Mouse (Mus musculus) liver, embryonic 15.5 days (tissue): Measurements from ENCODE around the gene Tmem94. TPM values are rescaled to one million over a fixed set of nuclear protein-coding genes. Genes with fewer than 3 reads are reported as not detected.

ENCODE experiments used
- ATAC-seq: fragments of 200-750 bp; cut with Nextera tagmentation; 2 replicates; pipeline ENCODE4 v1.8.0; 2017; ENCODE audit warnings: moderate number of reproducible peaks, mild to moderate bottlenecking, moderate library complexity; ENCODE audit not compliant: insufficient read depth
- H3K27ac ChIP-seq: fragments of 300-500 bp; sonication (generic); replicated peaks from 2 replicates; pipeline ENCODE4 v1.5.1; 2015; ENCODE audit warnings: mild to moderate bottlenecking, inconsistent platforms
- H3K27me3 ChIP-seq: fragments of 300-500 bp; sonication (generic); 2 replicates; pipeline ENCODE4 v1.6.1; 2015; ENCODE audit warnings: mild to moderate bottlenecking, inconsistent platforms
- H3K36me3 ChIP-seq: fragments of 300-500 bp; sonication (generic); replicated peaks from 2 replicates; pipeline ENCODE4 v1.6.1; 2015; ENCODE audit warnings: moderate library complexity, mild to moderate bottlenecking, inconsistent platforms
- H3K4me1 ChIP-seq: fragments of 300-500 bp; sonication (generic); replicated peaks from 2 replicates; pipeline ENCODE4 v1.6.1; 2015; ENCODE audit warnings: inconsistent platforms
- H3K4me2 ChIP-seq: fragments of 300-500 bp; sonication (generic); 2 replicates; pipeline ENCODE4 v1.6.1; 2015; ENCODE audit warnings: moderate library complexity, mild to moderate bottlenecking, inconsistent platforms
- H3K4me3 ChIP-seq: fragments of 300-500 bp; sonication (generic); replicated peaks from 2 replicates; pipeline ENCODE4 v1.5.1; 2015; ENCODE audit warnings: mild to moderate bottlenecking, inconsistent platforms
- H3K9ac ChIP-seq: fragments of 300-500 bp; sonication (generic); 2 replicates; pipeline ENCODE4 v1.6.1; 2015; ENCODE audit warnings: moderate library complexity, mild to moderate bottlenecking, inconsistent platforms
- H3K9me3 ChIP-seq: fragments of 300-500 bp; sonication (generic); replicated peaks from 2 replicates; pipeline ENCODE4 v1.6.1; 2016; ENCODE audit warnings: inconsistent platforms
- WGBS: fragments of 180-500 bp; shearing (Covaris S2); methylation state at CpG from one replicate; pipeline ENCODE4 v1.1.7; 2015; ENCODE audit warnings: mixed read lengths; ENCODE audit not compliant: insufficient replicate concordance; 5-methylcytosine and 5-hydroxymethylcytosine counted together
- polyA plus RNA-seq: library from polyadenylated mRNA; unstranded; fragments of >200 nt; fragmentation: Nextera tagmentation; extraction: Ambion mirVana; gene quantifications from 2 replicates; pipeline ENCODE4 v1.2.1, GENCODE M21; 2015

Gene Tmem94
- polyA plus RNA-seq, 1 experiment from 2014 or later, result 9.9 TPM

DNA sequence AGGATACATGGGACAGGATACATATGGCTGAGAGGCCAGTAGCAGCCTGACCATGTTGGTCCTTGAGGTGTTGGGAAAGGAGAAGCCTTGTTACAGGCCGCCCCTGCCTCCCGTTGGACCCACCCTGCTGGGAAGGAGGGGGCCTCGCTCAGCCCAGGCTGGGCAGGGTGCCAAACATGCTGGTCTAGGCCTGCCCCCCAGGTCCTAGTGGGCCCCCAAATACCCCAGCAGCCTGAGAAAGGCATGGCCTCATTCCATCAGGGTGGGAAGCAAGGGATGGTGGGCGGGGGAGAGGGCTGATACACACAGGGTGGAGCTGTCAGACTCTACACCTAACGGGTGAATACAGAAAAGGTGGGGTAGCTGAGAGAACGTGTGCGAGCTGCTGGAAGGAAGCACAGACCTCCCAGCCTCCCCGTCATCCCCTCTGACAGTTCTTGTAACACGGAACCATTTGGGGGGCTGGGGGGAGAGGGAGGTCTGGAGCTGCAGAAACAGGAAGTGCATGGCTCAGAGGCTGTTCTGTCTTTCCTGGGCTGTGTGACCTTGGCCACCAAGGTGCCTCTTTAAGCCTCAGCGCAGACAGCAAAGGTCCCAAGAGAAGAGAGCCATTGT lies 43.6 kb downstream of the Tmem94 start:
- Histone ChIP-seq H3K4me2 (peak overlapping the region; percentile 100; the same call in 1 of the 2 replicates), H3K27ac (peak overlapping the region; percentile 5; the same call in 1 of the 2 replicates), H3K9ac (0 out of 2 replicates have a peak overlapping the region, but pooled peaks have one; percentile 1), H3K27me3 (no peaks in the 10 kb centered on the region), H3K36me3 (peaks cover 51% of the 10 kb centered on the region), H3K9me3 (no peaks in the 10 kb centered on the region), H3K4me1 (peaks cover 95% of the 10 kb centered on the region), H3K4me3 (no peak overlapping the region)
- no peak for ATAC-seq
- WGBS, result 27% methylated on average over 10 of the region's 10 CpGs

DNA sequence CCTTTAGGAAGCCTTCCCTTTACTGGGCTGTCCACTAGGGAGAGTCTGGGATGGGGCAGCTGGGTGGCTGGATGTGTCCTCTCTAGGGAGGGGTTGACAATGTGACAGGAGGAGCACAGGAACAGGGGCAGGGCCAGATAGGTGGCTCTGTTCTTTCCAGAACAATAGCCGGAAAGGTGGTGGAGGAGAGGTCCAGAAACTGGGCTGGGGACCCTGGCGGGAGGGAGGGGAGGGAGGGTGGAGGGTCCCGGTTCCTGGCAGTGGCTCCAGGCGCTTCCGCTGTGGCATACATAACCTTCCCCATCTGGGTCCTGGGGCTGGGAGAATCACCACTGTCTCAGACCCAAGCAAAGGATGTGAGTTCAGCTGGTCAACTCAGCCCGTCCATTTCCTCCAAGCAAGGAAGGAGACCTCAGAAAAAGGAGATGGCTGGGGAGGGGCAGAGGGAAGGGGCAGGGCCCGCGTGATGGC lies 44.1 kb downstream of the Tmem94 start:
- peak overlapping the region; percentile 59; the same call in 1 of the 2 replicates for H3K27ac ChIP-seq
- no peaks in the 10 kb centered on the region for H3K9me3 ChIP-seq
- H3K27me3 ChIP-seq, result no peaks in the 10 kb centered on the region
- H3K36me3 ChIP-seq, result peaks cover 47% of the 10 kb centered on the region
- 43% methylated on average over 8 of the region's 8 CpGs for WGBS
- no peak overlapping the region for H3K4me3 ChIP-seq
- H3K4me2 ChIP-seq, result peak overlapping the region; percentile 100; the same call in 1 of the 2 replicates
- H3K4me1 ChIP-seq, result peaks cover 96% of the 10 kb centered on the region
- ATAC-seq, result no peak
- no peak overlapping the region for H3K9ac ChIP-seq

DNA sequence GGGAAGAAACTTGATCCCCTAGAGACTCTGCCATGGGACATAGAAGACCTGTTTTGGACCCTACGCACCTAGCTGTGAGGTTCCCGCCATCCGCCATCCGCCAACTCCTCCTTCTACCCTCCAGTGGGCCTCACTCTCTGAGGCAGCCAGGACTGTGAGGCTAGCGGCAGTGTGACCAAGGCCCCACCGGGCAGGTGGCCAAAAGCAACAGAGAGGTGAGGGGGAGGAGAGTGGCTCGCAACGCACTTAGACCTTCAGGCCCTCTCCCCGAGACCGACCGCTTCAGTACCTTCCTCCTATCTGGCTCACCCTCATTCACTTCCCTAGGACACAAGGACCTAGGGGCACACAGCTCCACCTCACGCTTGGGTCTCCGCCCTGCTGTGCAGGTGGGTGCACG lies 45.1 kb downstream of the Tmem94 start:
- 77% methylated on average over 14 of the region's 14 CpGs for WGBS
- Histone ChIP-seq H3K4me2 (peak overlapping the region; percentile 100), H3K9ac (no peak overlapping the region), H3K36me3 (peaks cover 38% of the 10 kb centered on the region), H3K27me3 (no peaks in the 10 kb centered on the region), H3K27ac (peak overlapping the region; percentile 59), H3K4me1 (peaks cover 93% of the 10 kb centered on the region), H3K9me3 (no peaks in the 10 kb centered on the region), H3K4me3 (peak overlapping the region; percentile 2; the same call in 1 of the 2 replicates)
- ATAC-seq, result no peak

GRCm38 (mm10) chr11:115811381-115812093 lies 46.3 kb downstream of the Tmem94 start:
- Histone ChIP-seq H3K9ac (peak overlapping the region; percentile 10; the same call in 1 of the 2 replicates), H3K27me3 (no peaks in the 10 kb centered on the region), H3K27ac (no peak overlapping the region), H3K4me1 (peaks cover 94% of the 10 kb centered on the region), H3K4me2 (peak overlapping the region; percentile 100), H3K9me3 (no peaks in the 10 kb centered on the region), H3K36me3 (peaks cover 32% of the 10 kb centered on the region), H3K4me3 (peak overlapping the region; percentile 80)
- ATAC-seq, result no peak
- WGBS, result 79% methylated on average over 20 of the region's 20 CpGs

DNA sequence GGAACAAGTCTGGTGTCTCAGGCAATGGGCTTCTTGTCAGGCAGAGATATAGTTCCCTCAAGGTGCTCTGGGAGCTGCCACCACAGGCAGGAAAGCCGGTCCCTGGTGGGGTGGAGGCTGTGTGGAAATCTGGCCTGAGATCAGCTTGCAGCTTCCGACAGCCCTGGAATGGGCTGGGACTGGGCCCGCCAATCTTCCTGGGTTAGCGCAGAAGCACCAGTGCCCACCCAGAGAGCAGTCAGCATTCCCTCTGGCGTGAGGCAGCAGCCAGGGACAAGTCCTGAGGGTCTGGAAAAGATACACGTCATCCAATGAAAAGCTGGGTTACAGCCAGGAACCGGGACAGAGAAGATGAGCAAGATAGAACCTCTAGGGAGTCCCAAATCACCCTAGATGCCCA lies 46.9 kb downstream of the Tmem94 start:
- Histone ChIP-seq H3K4me3 (peak overlapping the region; percentile 80), H3K27me3 (no peaks in the 10 kb centered on the region), H3K27ac (no peak overlapping the region), H3K9me3 (no peaks in the 10 kb centered on the region), H3K4me2 (peak overlapping the region; percentile 100), H3K4me1 (peaks cover 88% of the 10 kb centered on the region), H3K36me3 (peaks cover 29% of the 10 kb centered on the region), H3K9ac (peak overlapping the region; percentile 79; the same call in 1 of the 2 replicates)
- ATAC-seq, result no peak
- WGBS, result 75% methylated on average over 7 of the region's 7 CpGs

GRCm38 (mm10) chr11:115812533-115813420 lies 47.5 kb downstream of the Tmem94 start:
- H3K4me3 ChIP-seq, result peak overlapping the region; percentile 80
- no peaks in the 10 kb centered on the region for H3K27me3 ChIP-seq
- no peaks in the 10 kb centered on the region for H3K9me3 ChIP-seq
- peaks cover 29% of the 10 kb centered on the region for H3K36me3 ChIP-seq
- ATAC-seq, result peak; percentile 2
- peak overlapping the region; percentile 83 for H3K27ac ChIP-seq
- WGBS, result 10% methylated on average over 28 of the region's 28 CpGs
- peak overlapping the region; percentile 100 for H3K4me2 ChIP-seq
- H3K9ac ChIP-seq, result peak overlapping the region; percentile 79
- H3K4me1 ChIP-seq, result peaks cover 81% of the 10 kb centered on the region

DNA sequence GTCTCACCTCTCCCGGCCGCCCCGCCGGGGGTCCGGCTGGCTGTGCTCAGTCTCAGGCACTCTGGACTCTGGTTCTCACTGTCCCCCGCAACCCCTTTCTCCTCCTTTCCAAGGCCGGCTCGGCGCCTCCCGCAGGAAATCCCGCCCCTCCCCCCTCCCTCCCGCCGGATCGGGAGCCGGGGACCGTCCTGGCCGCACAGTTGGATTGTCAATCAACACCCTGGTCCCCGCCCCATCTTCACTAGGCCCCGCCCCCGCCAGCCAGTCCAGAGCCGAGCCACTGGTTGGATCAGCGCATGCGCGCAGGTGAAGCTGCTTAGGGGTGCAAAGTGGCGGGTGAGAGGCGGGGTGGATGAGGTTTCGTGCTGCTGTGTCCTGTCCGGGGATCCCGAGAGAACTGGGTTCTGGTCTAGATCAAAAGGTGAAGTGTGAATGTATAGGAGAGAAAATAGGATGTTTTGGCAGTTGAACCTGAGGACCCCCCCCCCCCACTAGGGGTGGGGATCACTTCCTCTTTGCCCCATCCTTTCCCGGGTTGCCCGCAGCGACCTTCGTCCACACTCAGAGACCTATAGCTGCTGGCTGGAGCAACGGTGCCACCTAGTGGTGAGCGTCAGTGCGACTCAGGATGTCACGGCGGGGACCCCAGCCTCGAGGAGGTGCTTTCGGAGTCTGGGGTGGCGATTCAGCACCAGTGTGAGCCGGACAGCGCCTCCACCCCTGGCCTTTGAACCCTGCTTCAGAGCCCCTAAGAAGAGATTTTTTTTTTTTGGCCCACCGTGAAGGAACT lies 48.5 kb downstream of the Tmem94 start, which contains the start of gene Caskin2:
TSS of gene Caskin2 (minus strand) at position 133 of the 790 bp plus-strand sequence.
- Histone ChIP-seq H3K36me3 (peaks cover 33% of the 10 kb centered on the region), H3K9me3 (no peaks in the 10 kb centered on the region), H3K9ac (peak within 1 kb of the TSS; percentile 79), H3K4me1 (peaks cover 72% of the 10 kb centered on the region), H3K27ac (peak within 1 kb of the TSS; percentile 83), H3K4me3 (peak within 1 kb of the TSS; percentile 80), H3K27me3 (no peaks in the 10 kb centered on the region), H3K4me2 (peak within 1 kb of the TSS; percentile 100)
- peak; percentile 90 for ATAC-seq
- under 1% methylated on average over 44 of the region's 44 CpGs for WGBS

DNA sequence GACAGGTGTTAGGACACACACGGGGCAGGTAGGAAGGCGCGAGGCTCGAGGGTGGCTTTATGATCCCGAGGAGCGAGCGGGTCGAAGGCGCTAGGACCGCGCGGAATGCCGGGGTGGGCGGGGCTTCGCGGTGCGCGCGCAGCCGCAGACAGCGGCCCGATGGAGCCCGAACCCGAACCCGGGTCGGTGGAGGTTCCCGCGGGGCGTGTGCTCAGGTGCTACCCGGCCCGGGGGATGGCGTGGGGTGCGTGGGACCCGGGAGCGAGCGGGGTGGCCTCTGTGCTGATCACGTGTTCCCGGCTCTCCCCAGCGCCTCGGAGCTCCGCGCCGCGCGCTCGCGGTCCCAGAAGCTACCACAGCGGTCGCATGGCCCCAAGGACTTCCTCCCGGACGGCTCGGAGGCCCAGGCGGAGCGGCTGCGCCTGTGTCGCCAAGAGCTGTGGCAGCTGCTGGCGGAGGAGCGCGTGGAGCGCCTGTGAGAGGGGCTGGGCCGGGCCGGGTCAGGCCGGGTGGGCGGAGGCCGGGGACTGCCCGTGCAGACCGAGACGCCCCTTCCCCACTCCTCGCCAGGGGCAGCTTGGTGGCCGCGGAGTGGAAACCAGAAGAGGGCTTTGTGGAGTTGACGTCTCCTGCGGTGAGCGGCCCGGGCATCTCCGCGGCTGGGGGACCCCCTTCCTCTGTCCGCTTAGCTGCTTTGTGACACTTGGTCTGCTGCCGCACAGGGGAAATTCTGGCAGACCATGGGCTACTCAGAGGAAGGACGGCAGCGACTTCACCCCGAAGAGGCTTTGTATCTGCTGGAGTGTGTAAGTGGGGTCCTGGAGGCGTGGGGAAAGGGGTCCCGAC lies 49.6 kb downstream of the Tmem94 start, which contains the start of gene Tsen54:
TSS of gene Tsen54 (plus strand) at position 120 of the 846 bp plus-strand sequence.
- ATAC-seq, result peak; percentile 61
- WGBS, result 1% methylated on average over 80 of the region's 84 CpGs

DNA sequence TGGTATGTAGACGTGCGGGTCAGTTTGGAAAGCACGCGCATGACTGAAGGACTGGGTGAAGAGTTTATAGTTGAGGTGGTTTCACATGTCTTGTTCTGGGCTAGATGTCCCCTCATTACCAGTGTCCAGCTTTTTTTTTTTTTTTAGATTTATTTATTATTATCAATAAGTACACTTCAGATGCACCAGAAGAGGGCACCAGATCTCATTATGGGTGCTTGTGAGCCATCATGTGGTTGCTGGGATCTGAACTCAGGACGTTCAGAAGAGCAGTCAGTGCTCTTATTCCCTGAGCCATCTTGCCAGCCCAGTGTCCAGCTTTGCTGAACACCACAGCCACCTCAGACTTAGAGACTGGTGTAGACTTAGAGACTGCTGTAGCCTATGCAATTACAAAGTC lies 52.1 kb downstream of the Tmem94 start:
- Histone ChIP-seq H3K9me3 (no peaks in the 10 kb centered on the region), H3K4me1 (peaks cover 36% of the 10 kb centered on the region), H3K4me3 (no peak overlapping the region), H3K27ac (no peak overlapping the region), H3K9ac (no peak overlapping the region), H3K36me3 (peaks cover 32% of the 10 kb centered on the region), H3K4me2 (no peak overlapping the region), H3K27me3 (no peaks in the 10 kb centered on the region)
- no peak for ATAC-seq
- WGBS, result 81% methylated on average over 5 of the region's 5 CpGs

More for the DNA sequence above, 49.6 kb downstream of the Tmem94 start, which contains the start of gene Tsen54:
- Histone ChIP-seq H3K27ac (peak within 1 kb of the TSS; percentile 83), H3K9me3 (no peaks in the 10 kb centered on the region), H3K9ac (peak within 1 kb of the TSS; percentile 79), H3K36me3 (peaks cover 35% of the 10 kb centered on the region), H3K4me1 (peaks cover 61% of the 10 kb centered on the region), H3K27me3 (no peaks in the 10 kb centered on the region), H3K4me2 (peak within 1 kb of the TSS; percentile 100), H3K4me3 (peak within 1 kb of the TSS; percentile 80)
